Mouse (Mus musculus) midbrain, embryonic 10.5 days (tissue): ENCODE measurements around the gene Aff3. TPM values are rescaled to one million over a fixed set of nuclear protein-coding genes. Genes with fewer than 3 reads are reported as not detected.

ENCODE experiments used
- DNase-seq: peaks from one replicate; pipeline ENCODE4 v3.0.0-alpha.2; 2017; ENCODE audit warnings: low spot score
- H3K27ac ChIP-seq: fragments of 300-500 bp; sonication (generic); replicated peaks from 2 replicates; pipeline ENCODE4 v1.5.1; 2016; ENCODE audit warnings: mild to moderate bottlenecking
- H3K27me3 ChIP-seq: fragments of 300-500 bp; sonication (generic); 2 replicates; pipeline ENCODE4 v1.6.1; 2016; ENCODE audit warnings: low read depth, mild to moderate bottlenecking; ENCODE audit not compliant: poor library complexity, severe bottlenecking
- H3K36me3 ChIP-seq: fragments of 300-500 bp; sonication (generic); 2 replicates; pipeline ENCODE4 v1.6.1; 2016; ENCODE audit warnings: mild to moderate bottlenecking, moderate library complexity
- H3K4me1 ChIP-seq: fragments of 300-500 bp; sonication (generic); 2 replicates; pipeline ENCODE4 v1.6.1; 2016
- H3K4me3 ChIP-seq: fragments of 300-500 bp; sonication (generic); 2 replicates; pipeline ENCODE4 v1.5.1; 2016; ENCODE audit warnings: mild to moderate bottlenecking, moderate library complexity
- H3K9me3 ChIP-seq: fragments of 300-500 bp; sonication (generic); replicated peaks from 2 replicates; pipeline ENCODE4 v1.6.1; 2016; ENCODE audit warnings: mild to moderate bottlenecking
- WGBS: fragments of 180-500 bp; shearing (Covaris S2); methylation state at CpG from one replicate; pipeline ENCODE4 v1.1.7; 2016; 5-methylcytosine and 5-hydroxymethylcytosine counted together
- polyA plus RNA-seq: library from polyadenylated mRNA; unstranded; fragments of >200 nt; fragmentation: Nextera tagmentation; extraction: Ambion mirVana; gene quantifications from 2 replicates; pipeline ENCODE4 v1.2.1, GENCODE M21; 2016

Aff3 gene
- polyA plus RNA-seq, 1 experiment from 2014 or later: 3.0 TPM

DNA sequence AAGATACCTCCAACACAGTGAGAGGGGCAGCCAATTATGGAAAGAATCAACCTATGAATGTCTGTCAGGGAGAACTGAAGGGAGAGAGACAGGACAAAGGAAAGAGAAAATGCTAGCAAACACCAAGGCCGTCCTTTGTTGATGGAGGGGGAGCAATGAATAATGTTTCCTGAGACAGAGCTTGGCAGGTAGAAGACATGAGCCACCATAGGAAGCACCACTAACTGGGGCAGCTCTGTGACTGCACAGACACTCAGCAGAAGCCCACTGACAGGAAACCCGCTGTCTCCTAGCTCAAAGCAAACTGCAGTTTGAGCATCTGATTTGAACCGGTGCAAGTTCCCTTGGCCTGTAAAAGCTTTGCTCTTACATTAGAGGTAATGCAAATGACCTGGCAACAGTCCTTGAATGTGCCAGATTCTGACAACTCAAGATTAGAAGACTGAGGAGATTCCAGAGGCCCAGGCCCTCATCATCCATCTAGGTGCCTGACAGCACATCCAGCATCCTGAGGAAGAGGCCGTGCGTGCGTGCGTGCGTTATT lies 176.0 kb downstream of the Aff3 start:
- no peaks in the 10 kb centered on the region for H3K4me1 ChIP-seq
- no peak for DNase-seq
- no peak overlapping the region for H3K4me3 ChIP-seq
- H3K9me3 ChIP-seq: no peaks in the 10 kb centered on the region
- whole genome bisulfite sequencing: 92% methylated on average over 8 of the region's 8 CpGs
- no peaks in the 10 kb centered on the region for H3K27me3 ChIP-seq
- H3K27ac ChIP-seq: no peak overlapping the region
- no peaks in the 10 kb centered on the region for H3K36me3 ChIP-seq

DNA sequence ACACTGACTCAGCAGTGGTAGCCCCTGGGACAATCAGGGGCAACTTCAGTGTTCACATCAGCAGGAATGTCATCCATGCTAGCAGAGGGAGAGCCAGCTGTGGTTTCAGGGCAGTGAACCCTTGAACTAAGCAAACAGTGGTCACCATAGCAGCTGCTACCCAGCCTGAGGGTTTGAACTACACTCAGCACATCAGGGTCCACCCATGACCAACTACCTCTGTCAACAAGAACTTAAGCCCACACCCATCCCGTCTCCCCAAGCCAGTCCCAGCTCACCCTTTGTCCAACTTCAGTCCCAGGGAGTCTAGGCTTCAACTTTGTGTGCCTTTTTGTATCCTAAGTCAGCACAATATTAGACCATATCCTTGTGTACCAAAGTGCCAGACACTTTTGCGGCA lies 176.9 kb downstream of the Aff3 start:
- DNase-seq: no peak
- H3K27ac ChIP-seq: no peak overlapping the region
- WGBS: 88% methylated on average over 2 of the region's 2 CpGs

DNA sequence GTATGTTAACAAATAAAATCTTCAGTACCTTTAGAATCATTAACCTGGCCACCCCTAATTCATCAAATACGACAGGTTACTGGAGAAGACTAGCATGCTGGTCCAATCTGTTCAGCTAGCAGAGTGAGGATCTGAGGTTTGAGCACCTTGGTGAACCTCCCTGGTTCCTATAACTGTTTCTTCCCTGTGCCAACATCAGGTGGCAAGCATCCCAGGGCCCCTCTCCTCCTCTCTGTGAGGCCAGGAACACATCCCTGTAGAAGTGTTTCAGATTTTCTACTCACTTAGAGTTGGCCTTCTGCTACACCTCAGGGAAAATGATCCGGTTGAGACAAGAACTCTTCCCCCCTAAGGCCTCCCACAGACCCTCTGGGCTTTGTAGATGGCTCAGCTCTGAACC lies 181.6 kb downstream of the Aff3 start:
- DNase-seq: no peak

More for the DNA sequence above, 176.9 kb downstream of the Aff3 start:
- Histone ChIP-seq H3K9me3 (no peaks in the 10 kb centered on the region), H3K36me3 (no peaks in the 10 kb centered on the region), H3K4me3 (no peak overlapping the region), H3K4me1 (no peaks in the 10 kb centered on the region), H3K27me3 (no peaks in the 10 kb centered on the region)

DNA sequence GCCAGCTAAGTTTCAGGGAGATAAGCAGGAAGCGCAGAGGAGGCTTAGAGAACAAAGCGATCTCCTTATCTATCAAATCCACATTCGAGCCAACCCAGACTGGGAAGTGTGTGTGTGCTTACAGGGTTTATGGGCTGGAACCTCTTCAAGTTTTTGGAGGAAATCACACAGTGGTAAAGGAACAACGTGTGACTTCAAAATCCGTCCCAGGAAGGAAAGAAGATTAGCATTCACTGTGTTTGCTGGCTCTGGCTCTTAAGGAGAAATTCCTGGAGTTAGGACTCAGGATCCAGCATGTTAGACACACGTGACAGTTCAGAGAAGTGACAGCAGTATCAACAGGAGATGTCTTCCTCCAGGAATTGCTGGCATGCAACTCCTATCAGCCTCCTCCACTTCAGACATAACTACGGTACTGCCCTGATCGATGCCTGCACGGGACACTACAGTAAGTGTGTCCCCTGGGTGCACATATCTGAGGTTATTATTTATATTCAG lies 186.5 kb downstream of the Aff3 start:
- H3K27ac ChIP-seq: no peak overlapping the region
- DNase-seq: no peak
- H3K9me3 ChIP-seq: no peaks in the 10 kb centered on the region
- WGBS: 70% methylated on average over 9 of the region's 9 CpGs
- no peaks in the 10 kb centered on the region for H3K27me3 ChIP-seq
- no peak overlapping the region for H3K4me3 ChIP-seq
- H3K36me3 ChIP-seq: no peaks in the 10 kb centered on the region
- H3K4me1 ChIP-seq: peaks cover 11% of the 10 kb centered on the region

More for the DNA sequence above, 181.6 kb downstream of the Aff3 start:
- Histone ChIP-seq H3K36me3 (no peaks in the 10 kb centered on the region), H3K9me3 (no peaks in the 10 kb centered on the region), H3K4me1 (peaks cover 3% of the 10 kb centered on the region), H3K27ac (no peak overlapping the region), H3K4me3 (no peak overlapping the region), H3K27me3 (no peaks in the 10 kb centered on the region)
- WGBS: 79% methylated on average over 2 of the region's 2 CpGs

DNA sequence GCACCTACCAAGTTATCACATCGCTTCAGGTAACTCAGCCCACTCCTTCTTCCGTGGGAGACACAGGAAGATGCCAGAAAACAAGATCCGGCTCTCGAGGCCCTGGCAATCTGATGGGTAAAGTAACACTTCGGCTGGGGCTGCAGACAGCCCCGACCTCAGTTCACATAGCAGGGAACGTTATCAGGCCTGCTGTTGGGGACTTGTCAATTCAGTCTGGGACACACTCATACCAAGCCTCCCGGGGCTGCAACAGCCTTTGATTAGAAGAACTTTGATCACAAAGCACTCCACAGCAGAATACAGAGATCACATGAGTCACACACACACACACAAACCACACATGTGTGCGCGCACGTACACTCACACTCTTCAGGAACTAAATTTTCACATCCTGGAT lies 193.9 kb downstream of the Aff3 start:
- H3K27ac ChIP-seq: no peak overlapping the region
- H3K27me3 ChIP-seq: no peaks in the 10 kb centered on the region

DNA sequence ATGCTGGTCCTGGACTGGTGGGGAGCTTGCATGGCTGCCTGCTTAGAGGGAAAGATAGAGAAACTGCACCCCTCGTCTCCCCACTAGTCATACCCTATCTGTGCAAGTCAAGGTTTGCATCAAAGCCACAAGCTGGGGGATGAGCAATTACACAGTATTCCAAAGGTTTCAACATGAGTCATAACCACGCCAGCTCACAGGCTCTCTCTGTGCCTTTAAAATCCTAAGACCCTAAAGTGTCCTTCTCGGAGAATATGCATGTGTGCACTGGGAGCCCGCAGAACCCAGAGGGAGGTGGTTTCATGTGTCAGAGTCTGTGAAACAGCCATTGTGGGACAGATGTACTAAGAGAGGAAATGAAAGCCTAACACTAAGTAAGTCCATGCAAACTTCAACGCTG lies 194.6 kb downstream of the Aff3 start:
- H3K4me3 ChIP-seq: no peak overlapping the region
- no peaks in the 10 kb centered on the region for H3K27me3 ChIP-seq
- H3K9me3 ChIP-seq: no peaks in the 10 kb centered on the region
- DNase-seq: no peak
- 87% methylated on average over 5 of the region's 5 CpGs for WGBS
- H3K27ac ChIP-seq: no peak overlapping the region
- H3K4me1 ChIP-seq: peaks cover 9% of the 10 kb centered on the region
- H3K36me3 ChIP-seq: no peaks in the 10 kb centered on the region

More for the DNA sequence above, 193.9 kb downstream of the Aff3 start:
- peaks cover 14% of the 10 kb centered on the region for H3K4me1 ChIP-seq
- H3K36me3 ChIP-seq: no peaks in the 10 kb centered on the region
- H3K9me3 ChIP-seq: no peaks in the 10 kb centered on the region
- 81% methylated on average over 11 of the region's 11 CpGs for WGBS
- no peak overlapping the region for H3K4me3 ChIP-seq
- no peak for DNase-seq

DNA sequence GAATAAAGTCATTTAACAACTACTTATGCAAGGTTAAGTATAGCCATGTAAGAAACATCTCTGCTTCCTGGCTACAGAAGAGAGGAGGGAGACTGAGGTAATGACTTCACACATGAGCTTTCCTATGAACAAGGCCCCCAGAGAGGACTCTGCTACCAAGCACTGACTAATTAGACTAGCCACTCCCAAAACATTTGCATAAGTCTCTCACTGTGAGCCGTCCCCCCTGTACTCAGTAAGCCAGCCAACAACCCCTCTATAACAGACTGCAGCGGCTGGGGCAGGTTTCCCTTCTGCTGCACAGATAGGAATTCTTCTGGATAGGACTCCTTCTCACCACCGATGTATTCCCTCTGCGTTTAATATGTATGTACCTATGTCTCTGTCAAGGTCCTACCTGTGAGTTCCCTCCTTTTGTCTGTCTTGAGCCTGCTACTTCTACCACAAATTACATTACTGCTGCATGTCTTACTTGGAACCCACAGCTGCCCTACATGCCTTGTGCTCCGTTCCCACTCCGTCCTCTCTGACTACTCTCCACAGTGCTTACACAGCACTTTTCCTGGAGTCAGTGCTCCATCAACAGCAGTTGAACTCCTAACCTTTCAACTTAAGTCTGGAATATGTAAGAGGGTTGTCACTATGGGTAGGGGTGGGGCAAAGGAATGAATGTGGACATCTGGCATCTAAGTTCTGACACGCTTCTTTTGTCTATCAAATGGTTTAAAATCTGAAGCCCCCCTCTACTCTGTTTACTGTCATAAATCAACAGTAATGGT lies 197.3 kb downstream of the Aff3 start:
- H3K4me1 ChIP-seq: peaks cover 9% of the 10 kb centered on the region
- no peaks in the 10 kb centered on the region for H3K36me3 ChIP-seq
- no peak overlapping the region for H3K27ac ChIP-seq
- WGBS: 61% methylated on average over 7 of the region's 7 CpGs
- H3K9me3 ChIP-seq: no peaks in the 10 kb centered on the region
- H3K4me3 ChIP-seq: no peak overlapping the region
- DNase-seq: no peak
- no peaks in the 10 kb centered on the region for H3K27me3 ChIP-seq

DNA sequence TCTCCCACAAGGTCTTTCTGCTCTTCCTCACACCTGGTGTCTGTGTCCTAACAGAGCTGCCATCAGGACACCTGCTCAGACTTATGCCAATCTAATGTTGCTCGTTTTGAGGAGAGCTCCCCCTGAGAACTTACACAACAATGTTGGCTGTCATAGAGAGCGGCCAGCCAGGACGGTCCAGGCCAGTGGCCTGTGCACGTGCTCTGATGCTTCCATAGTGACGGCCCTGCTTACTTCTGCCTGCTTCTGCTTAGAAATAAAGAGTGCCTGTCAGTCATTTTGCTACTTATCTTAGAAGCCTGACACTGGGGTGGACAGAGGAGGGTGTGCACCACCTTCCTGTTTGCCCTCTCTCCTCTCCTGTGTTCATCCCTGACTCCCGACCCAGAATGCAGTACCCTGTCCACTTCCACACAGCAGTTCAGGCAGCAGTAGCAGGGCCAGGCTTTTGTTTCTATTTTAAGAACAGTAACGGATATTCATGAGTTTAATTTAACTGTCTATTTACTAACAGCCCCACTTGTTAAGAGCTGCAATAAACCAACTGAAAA lies 208.0 kb downstream of the Aff3 start:
- no peaks in the 10 kb centered on the region for H3K36me3 ChIP-seq
- DNase-seq: no peak
- H3K27ac ChIP-seq: no peak overlapping the region
- H3K4me3 ChIP-seq: no peak overlapping the region
- WGBS: 74% methylated on average over 7 of the region's 7 CpGs
- peaks cover 20% of the 10 kb centered on the region for H3K4me1 ChIP-seq
- H3K9me3 ChIP-seq: no peaks in the 10 kb centered on the region
- H3K27me3 ChIP-seq: no peaks in the 10 kb centered on the region

DNA sequence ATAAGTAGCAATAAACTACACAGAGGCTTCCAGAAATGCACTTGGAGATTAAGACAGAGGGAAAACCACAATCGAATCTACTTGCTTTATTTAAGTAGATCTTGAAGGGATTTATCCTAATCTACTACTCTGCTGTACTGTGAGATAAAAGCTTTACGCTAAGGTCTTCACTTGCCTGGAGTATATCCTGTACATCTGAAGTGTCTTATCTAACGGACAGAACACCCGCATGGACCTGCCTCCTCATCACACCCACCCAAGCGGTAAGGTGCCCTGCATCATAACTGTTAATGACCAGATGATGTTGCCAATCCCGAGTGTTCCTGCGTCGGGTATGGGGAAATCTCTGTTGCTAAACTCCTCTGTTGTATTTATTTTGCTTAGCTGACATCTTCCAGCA lies 209.8 kb downstream of the Aff3 start:
- Histone ChIP-seq H3K9me3 (no peaks in the 10 kb centered on the region), H3K4me1 (peaks cover 18% of the 10 kb centered on the region), H3K27me3 (no peaks in the 10 kb centered on the region), H3K4me3 (no peak overlapping the region), H3K27ac (no peak overlapping the region), H3K36me3 (no peaks in the 10 kb centered on the region)
- 91% methylated on average over 8 of the region's 8 CpGs for WGBS
- DNase-seq: no peak

DNA sequence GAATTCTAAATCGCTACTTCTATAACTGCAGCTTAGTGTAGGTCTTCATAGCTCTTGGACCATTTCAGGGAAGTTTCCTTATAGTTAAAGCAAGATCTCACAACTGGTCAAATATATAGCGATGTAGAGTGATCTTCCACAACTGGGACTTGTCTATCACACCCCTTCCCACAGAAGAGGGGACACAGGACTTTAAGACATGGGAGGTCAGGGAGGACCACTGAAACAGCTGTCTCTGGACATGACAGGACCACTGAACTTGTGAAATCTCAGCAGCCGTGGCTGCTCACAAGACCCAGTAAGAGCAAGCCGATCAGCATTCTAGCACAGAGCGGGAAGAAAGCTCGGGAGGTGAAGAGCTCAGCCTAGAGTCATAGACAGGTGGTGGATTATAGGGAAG lies 213.4 kb downstream of the Aff3 start:
- no peaks in the 10 kb centered on the region for H3K9me3 ChIP-seq
- H3K36me3 ChIP-seq: no peaks in the 10 kb centered on the region
- DNase-seq: no peak
- H3K27ac ChIP-seq: no peak overlapping the region
- peaks cover 31% of the 10 kb centered on the region for H3K4me1 ChIP-seq
- WGBS: 93% methylated on average over 6 of the region's 6 CpGs
- H3K27me3 ChIP-seq: no peaks in the 10 kb centered on the region
- H3K4me3 ChIP-seq: no peak overlapping the region

DNA sequence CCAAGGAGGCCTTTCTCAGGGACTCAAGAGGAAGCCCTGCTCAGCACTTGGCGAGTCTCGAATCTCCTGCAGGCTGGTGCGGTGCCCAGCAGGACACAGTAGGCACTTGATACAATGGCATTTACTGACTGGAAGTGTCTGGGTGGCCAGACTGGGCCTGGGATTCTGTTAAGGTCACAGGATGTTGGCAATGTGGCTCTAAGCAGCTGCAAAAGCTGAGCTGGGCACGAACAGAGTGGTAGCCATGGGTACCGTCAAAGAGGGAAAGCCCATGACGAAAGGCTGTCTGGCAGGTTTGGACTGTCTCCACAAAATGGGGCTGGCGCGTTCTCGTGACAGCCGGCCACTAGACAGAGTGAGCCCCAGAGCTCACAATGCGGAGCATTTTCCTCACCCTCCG lies 214.1 kb downstream of the Aff3 start:
- Histone ChIP-seq H3K36me3 (no peaks in the 10 kb centered on the region), H3K27ac (peak overlapping the region; percentile 3; the same call in 1 of the 2 replicates), H3K27me3 (no peaks in the 10 kb centered on the region), H3K4me1 (peaks cover 35% of the 10 kb centered on the region), H3K4me3 (no peak overlapping the region), H3K9me3 (no peaks in the 10 kb centered on the region)
- 92% methylated on average over 12 of the region's 12 CpGs for WGBS
- DNase-seq: no peak

DNA sequence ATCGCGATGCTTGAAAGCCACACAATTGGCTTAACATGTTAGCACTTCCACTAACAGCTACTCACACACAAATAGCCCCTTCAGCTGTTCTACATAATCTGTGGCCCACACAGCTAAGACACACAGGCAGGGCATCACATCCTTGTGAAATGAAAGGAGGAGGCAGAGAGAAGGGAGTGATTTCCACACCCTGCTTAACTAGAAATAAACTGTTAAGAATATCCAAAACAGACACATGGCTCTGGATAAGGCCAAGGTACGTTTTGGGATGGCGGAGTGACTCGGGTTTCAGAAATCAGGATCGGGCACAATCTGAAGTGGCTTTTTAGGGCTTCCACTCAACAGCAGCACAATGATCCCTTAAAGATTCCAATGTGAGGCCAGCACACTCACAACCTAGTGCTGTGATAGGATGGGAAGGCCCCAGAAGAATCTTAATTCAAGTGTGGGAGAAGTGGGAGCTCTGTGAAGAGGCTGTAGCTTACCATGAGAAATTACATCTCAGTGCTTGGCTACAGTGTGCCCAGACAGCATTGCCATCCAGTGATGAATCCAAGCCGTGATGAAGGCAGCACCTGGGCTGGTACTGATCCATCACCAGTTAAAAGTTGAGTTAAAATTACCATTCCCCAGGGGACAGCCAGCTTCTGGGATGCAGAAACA lies 214.8 kb downstream of the Aff3 start:
- Histone ChIP-seq H3K27ac (0 out of 2 replicates have a peak overlapping the region, but pooled peaks have one; percentile 33), H3K4me3 (no peak overlapping the region), H3K36me3 (no peaks in the 10 kb centered on the region), H3K9me3 (no peaks in the 10 kb centered on the region), H3K4me1 (peaks cover 35% of the 10 kb centered on the region), H3K27me3 (no peaks in the 10 kb centered on the region)
- WGBS: 76% methylated on average over 7 of the region's 7 CpGs
- DNase-seq: no peak

DNA sequence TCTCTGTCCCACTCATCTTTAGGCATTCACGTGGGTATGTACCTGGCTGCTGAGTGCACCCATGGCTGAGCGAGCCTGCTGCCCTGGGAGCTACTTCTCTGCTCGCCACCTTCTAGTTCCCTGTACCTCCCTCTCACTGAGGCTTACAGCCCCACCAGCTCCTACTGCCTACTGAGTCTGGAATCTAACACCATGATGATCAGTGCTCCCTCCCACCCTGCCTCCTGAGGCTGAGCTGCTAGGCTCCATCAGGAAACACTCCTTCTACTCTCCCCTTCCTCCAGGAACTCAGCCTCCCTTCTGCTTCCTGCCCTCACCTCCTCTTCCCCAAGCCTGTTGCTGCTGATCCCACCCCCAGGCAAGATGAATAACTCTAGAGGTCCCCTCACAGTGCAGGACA lies 215.9 kb downstream of the Aff3 start:
- Histone ChIP-seq H3K4me1 (peaks cover 41% of the 10 kb centered on the region), H3K27me3 (no peaks in the 10 kb centered on the region), H3K9me3 (no peaks in the 10 kb centered on the region), H3K4me3 (no peak overlapping the region), H3K27ac (no peak overlapping the region; the same call in 1 of the 2 replicates), H3K36me3 (no peaks in the 10 kb centered on the region)
- no peak for DNase-seq
- WGBS: 67% methylated on average over 3 of the region's 3 CpGs
